Mouse (Mus musculus): ENCODE measurements around the gene Ralgapa1. TPM values are rescaled to one million over a fixed set of nuclear protein-coding genes. Genes with fewer than 3 reads are reported as not detected.

Ralgapa1 gene
- polyA plus RNA-seq, 1 experiment: 17.4 TPM

GRCm38 (mm10) chr12:55831101-55831500 is 10.1 kb upstream of the Ralgapa1 start:
- TF ChIP-seq GATA1 (IDR thresholded peaks at IDR 0.05; ENCODE audit: low read length): no peak

- TF ChIP-seq GATA1 (IDR thresholded peaks at IDR 0.05; ENCODE audit: low read length): no peak
These were observed 4.6 kb upstream of the Ralgapa1 start for GRCm38 (mm10) chr12:55825537-55825936.

GRCm38 (mm10) chr12:55824027-55824426 is 3.1 kb upstream of the Ralgapa1 start:
- TF ChIP-seq GATA1 (IDR thresholded peaks at IDR 0.05; ENCODE audit: low read length): no peak

GRCm38 (mm10) chr12:55820119-55820660 is 777 bp downstream of the Ralgapa1 start:
- TF ChIP-seq GATA1 (IDR thresholded peaks at IDR 0.05; ENCODE audit: low read length): no peak

GRCm38 (mm10) chr12:55816488-55816887 is 4.5 kb downstream of the Ralgapa1 start:
- no peak for TF ChIP-seq GATA1 (IDR thresholded peaks at IDR 0.05; ENCODE audit: low read length)

- TF ChIP-seq GATA1 (IDR thresholded peaks at IDR 0.05; ENCODE audit: low read length): no peak
These were observed 15.9 kb downstream of the Ralgapa1 start for GRCm38 (mm10) chr12:55805035-55805434.

- no peak for TF ChIP-seq GATA1 (IDR thresholded peaks at IDR 0.05; ENCODE audit: low read length)
These were observed 19.8 kb downstream of the Ralgapa1 start for GRCm38 (mm10) chr12:55801131-55801530.

GRCm38 (mm10) chr12:55800144-55800543 is 20.8 kb downstream of the Ralgapa1 start:
- TF ChIP-seq GATA1 (IDR thresholded peaks at IDR 0.05; ENCODE audit: low read length): no peak

- TF ChIP-seq GATA1 (IDR thresholded peaks at IDR 0.05; ENCODE audit: low read length): no peak
These were observed 22.2 kb downstream of the Ralgapa1 start for GRCm38 (mm10) chr12:55798745-55799144.

GRCm38 (mm10) chr12:55797103-55797502 is 23.9 kb downstream of the Ralgapa1 start:
- TF ChIP-seq GATA1 (IDR thresholded peaks at IDR 0.05; ENCODE audit: low read length): no peak

- TF ChIP-seq GATA1 (IDR thresholded peaks at IDR 0.05; ENCODE audit: low read length): no peak
These were observed 35.7 kb downstream of the Ralgapa1 start for GRCm38 (mm10) chr12:55785252-55785651.

GRCm38 (mm10) chr12:55782662-55783061 is 38.3 kb downstream of the Ralgapa1 start:
- TF ChIP-seq GATA1 (IDR thresholded peaks at IDR 0.05; ENCODE audit: low read length): no peak

GRCm38 (mm10) chr12:55778301-55778700 is 42.7 kb downstream of the Ralgapa1 start:
- TF ChIP-seq GATA1 (IDR thresholded peaks at IDR 0.05; ENCODE audit: low read length): no peak

GRCm38 (mm10) chr12:55777356-55777755 is 43.6 kb downstream of the Ralgapa1 start:
- TF ChIP-seq GATA1 (IDR thresholded peaks at IDR 0.05; ENCODE audit: low read length): no peak

- TF ChIP-seq GATA1 (IDR thresholded peaks at IDR 0.05; ENCODE audit: low read length): no peak
These were observed 46.7 kb downstream of the Ralgapa1 start for GRCm38 (mm10) chr12:55774316-55774715.

- no peak for TF ChIP-seq GATA1 (IDR thresholded peaks at IDR 0.05; ENCODE audit: low read length)
These were observed 100.6 kb downstream of the Ralgapa1 start for GRCm38 (mm10) chr12:55720319-55720718.

GRCm38 (mm10) chr12:55705881-55706280 is 115.1 kb downstream of the Ralgapa1 start:
- TF ChIP-seq GATA1 (IDR thresholded peaks at IDR 0.05; ENCODE audit: low read length): no peak

- TF ChIP-seq GATA1 (IDR thresholded peaks at IDR 0.05; ENCODE audit: low read length): no peak
These were observed 154.3 kb downstream of the Ralgapa1 start for GRCm38 (mm10) chr12:55666699-55667098.

Data from G1E-ER4 (cell line).